Mouse (Mus musculus) liver, embryonic 15.5 days (tissue): ENCODE results near the gene S100pbp. TPM values are rescaled to one million over a fixed set of nuclear protein-coding genes. Genes with fewer than 3 reads are reported as not detected.

ENCODE experiments used
- ATAC-seq: fragments of 200-750 bp; cut with Nextera tagmentation; 2 replicates; pipeline ENCODE4 v1.8.0; 2017; ENCODE audit warnings: moderate number of reproducible peaks, mild to moderate bottlenecking, moderate library complexity; ENCODE audit not compliant: insufficient read depth
- H3K27ac ChIP-seq: fragments of 300-500 bp; sonication (generic); replicated peaks from 2 replicates; pipeline ENCODE4 v1.5.1; 2015; ENCODE audit warnings: mild to moderate bottlenecking, inconsistent platforms
- H3K27me3 ChIP-seq: fragments of 300-500 bp; sonication (generic); 2 replicates; pipeline ENCODE4 v1.6.1; 2015; ENCODE audit warnings: mild to moderate bottlenecking, inconsistent platforms
- H3K36me3 ChIP-seq: fragments of 300-500 bp; sonication (generic); replicated peaks from 2 replicates; pipeline ENCODE4 v1.6.1; 2015; ENCODE audit warnings: moderate library complexity, mild to moderate bottlenecking, inconsistent platforms
- H3K4me1 ChIP-seq: fragments of 300-500 bp; sonication (generic); replicated peaks from 2 replicates; pipeline ENCODE4 v1.6.1; 2015; ENCODE audit warnings: inconsistent platforms
- H3K4me2 ChIP-seq: fragments of 300-500 bp; sonication (generic); 2 replicates; pipeline ENCODE4 v1.6.1; 2015; ENCODE audit warnings: moderate library complexity, mild to moderate bottlenecking, inconsistent platforms
- H3K4me3 ChIP-seq: fragments of 300-500 bp; sonication (generic); replicated peaks from 2 replicates; pipeline ENCODE4 v1.5.1; 2015; ENCODE audit warnings: mild to moderate bottlenecking, inconsistent platforms
- H3K9ac ChIP-seq: fragments of 300-500 bp; sonication (generic); 2 replicates; pipeline ENCODE4 v1.6.1; 2015; ENCODE audit warnings: moderate library complexity, mild to moderate bottlenecking, inconsistent platforms
- H3K9me3 ChIP-seq: fragments of 300-500 bp; sonication (generic); replicated peaks from 2 replicates; pipeline ENCODE4 v1.6.1; 2016; ENCODE audit warnings: inconsistent platforms
- WGBS: fragments of 180-500 bp; shearing (Covaris S2); methylation state at CpG from one replicate; pipeline ENCODE4 v1.1.7; 2015; ENCODE audit warnings: mixed read lengths; ENCODE audit not compliant: insufficient replicate concordance; 5-methylcytosine and 5-hydroxymethylcytosine counted together
- polyA plus RNA-seq: library from polyadenylated mRNA; unstranded; fragments of >200 nt; fragmentation: Nextera tagmentation; extraction: Ambion mirVana; gene quantifications from 2 replicates; pipeline ENCODE4 v1.2.1, GENCODE M21; 2015

Gene S100pbp
- polyA plus RNA-seq, 1 experiment from 2014 or later: 6.0 TPM

GRCm38 (mm10) chr4:129146392-129146791, 43.1 kb downstream of the S100pbp start:
- peaks cover 21% of the 10 kb centered on the region for H3K36me3 ChIP-seq
- no peak for ATAC-seq
- peaks cover 19% of the 10 kb centered on the region for H3K4me1 ChIP-seq
- H3K27me3 ChIP-seq: no peaks in the 10 kb centered on the region
- no peak overlapping the region for H3K27ac ChIP-seq
- no peak overlapping the region for H3K4me2 ChIP-seq
- no peak overlapping the region for H3K9ac ChIP-seq
- no peak overlapping the region for H3K4me3 ChIP-seq
- WGBS: 33% methylated on average over 2 of the region's 2 CpGs
- H3K9me3 ChIP-seq: no peaks in the 10 kb centered on the region

GRCm38 (mm10) chr4:129145943-129146342, 43.6 kb downstream of the S100pbp start:
- H3K4me3 ChIP-seq: no peak overlapping the region
- no peak overlapping the region for H3K9ac ChIP-seq
- 69% methylated on average over 4 of the region's 4 CpGs for WGBS
- no peaks in the 10 kb centered on the region for H3K27me3 ChIP-seq
- H3K27ac ChIP-seq: no peak overlapping the region
- ATAC-seq: no peak
- peaks cover 24% of the 10 kb centered on the region for H3K4me1 ChIP-seq
- peaks cover 16% of the 10 kb centered on the region for H3K36me3 ChIP-seq
- no peaks in the 10 kb centered on the region for H3K9me3 ChIP-seq
- no peak overlapping the region for H3K4me2 ChIP-seq

- Histone ChIP-seq H3K4me2 (no peak overlapping the region), H3K27me3 (no peaks in the 10 kb centered on the region), H3K4me1 (peaks cover 29% of the 10 kb centered on the region), H3K27ac (no peak overlapping the region), H3K9ac (no peak overlapping the region), H3K36me3 (peaks cover 11% of the 10 kb centered on the region; the same call in 1 of the 2 replicates), H3K4me3 (no peak overlapping the region), H3K9me3 (no peaks in the 10 kb centered on the region)
- ATAC-seq: no peak
- 43% methylated on average over 4 of the region's 4 CpGs for WGBS
Measured at GRCm38 (mm10) chr4:129145411-129145810, 44.1 kb downstream of the S100pbp start.

- Histone ChIP-seq H3K27ac (no peak overlapping the region), H3K27me3 (no peaks in the 10 kb centered on the region), H3K36me3 (peaks cover 6% of the 10 kb centered on the region; the same call in 1 of the 2 replicates), H3K4me2 (no peak overlapping the region), H3K4me3 (no peak overlapping the region), H3K9me3 (no peaks in the 10 kb centered on the region), H3K4me1 (peaks cover 36% of the 10 kb centered on the region), H3K9ac (no peak overlapping the region)
- WGBS: 70% methylated on average over 16 of the region's 16 CpGs
- no peak for ATAC-seq
Measured at GRCm38 (mm10) chr4:129144401-129145367, 44.8 kb downstream of the S100pbp start.

GRCm38 (mm10) chr4:129143509-129143908, 46.0 kb downstream of the S100pbp start:
- Histone ChIP-seq H3K9me3 (no peaks in the 10 kb centered on the region), H3K9ac (no peak overlapping the region), H3K36me3 (0 out of 2 replicates have a peak, but pooled peaks cover 1% of the 10 kb centered on the region), H3K4me1 (peaks cover 48% of the 10 kb centered on the region), H3K4me2 (no peak overlapping the region), H3K27ac (no peak overlapping the region), H3K4me3 (no peak overlapping the region), H3K27me3 (peaks cover 8% of the 10 kb centered on the region)
- ATAC-seq: no peak
- WGBS: 51% methylated on average over 5 of the region's 5 CpGs

GRCm38 (mm10) chr4:129142439-129143045, 47.0 kb downstream of the S100pbp start:
- no peak overlapping the region for H3K4me2 ChIP-seq
- 61% methylated on average over 11 of the region's 11 CpGs for WGBS
- peaks cover 17% of the 10 kb centered on the region for H3K27me3 ChIP-seq
- no peak for ATAC-seq
- H3K9me3 ChIP-seq: no peaks in the 10 kb centered on the region
- H3K36me3 ChIP-seq: no peaks in the 10 kb centered on the region
- H3K9ac ChIP-seq: no peak overlapping the region
- H3K27ac ChIP-seq: peak overlapping the region; percentile 83; the same call in 1 of the 2 replicates
- H3K4me1 ChIP-seq: peaks cover 56% of the 10 kb centered on the region
- no peak overlapping the region for H3K4me3 ChIP-seq

- Histone ChIP-seq H3K4me1 (peaks cover 63% of the 10 kb centered on the region), H3K9me3 (no peaks in the 10 kb centered on the region), H3K9ac (peak overlapping the region; percentile 19; the same call in 1 of the 2 replicates), H3K27ac (peak overlapping the region; percentile 83), H3K4me3 (no peak overlapping the region), H3K27me3 (peaks cover 25% of the 10 kb centered on the region), H3K4me2 (peak overlapping the region; percentile 62), H3K36me3 (no peaks in the 10 kb centered on the region)
- peak; percentile 9; the same call in 1 of the 2 replicates for ATAC-seq
- WGBS: 50% methylated on average over 17 of the region's 17 CpGs
Measured at GRCm38 (mm10) chr4:129141560-129142438, 47.7 kb downstream of the S100pbp start.

GRCm38 (mm10) chr4:129140808-129141207, 48.7 kb downstream of the S100pbp start:
- Histone ChIP-seq H3K4me1 (peaks cover 68% of the 10 kb centered on the region), H3K27ac (peak overlapping the region; percentile 83), H3K4me3 (no peak overlapping the region), H3K36me3 (no peaks in the 10 kb centered on the region), H3K4me2 (peak overlapping the region; percentile 62), H3K27me3 (peaks cover 35% of the 10 kb centered on the region), H3K9me3 (no peaks in the 10 kb centered on the region), H3K9ac (0 out of 2 replicates have a peak overlapping the region, but pooled peaks have one; percentile 19)
- 22% methylated on average over 4 of the region's 4 CpGs for WGBS
- ATAC-seq: peak; percentile 23; the same call in 1 of the 2 replicates

- peak; percentile 92 for ATAC-seq
- peak overlapping the region; percentile 27 for H3K4me3 ChIP-seq
- H3K9me3 ChIP-seq: no peaks in the 10 kb centered on the region
- peak overlapping the region; percentile 39; the same call in 1 of the 2 replicates for H3K9ac ChIP-seq
- 15% methylated on average over 5 of the region's 5 CpGs for WGBS
- H3K4me1 ChIP-seq: peaks cover 68% of the 10 kb centered on the region
- H3K36me3 ChIP-seq: no peaks in the 10 kb centered on the region
- H3K27ac ChIP-seq: peak overlapping the region; percentile 83
- H3K4me2 ChIP-seq: peak overlapping the region; percentile 62
- H3K27me3 ChIP-seq: peaks cover 46% of the 10 kb centered on the region
Measured at GRCm38 (mm10) chr4:129139642-129140041, 49.9 kb downstream of the S100pbp start.

GRCm38 (mm10) chr4:129137392-129138321, 51.9 kb downstream of the S100pbp start:
- Histone ChIP-seq H3K9ac (no peak overlapping the region), H3K4me1 (peaks cover 66% of the 10 kb centered on the region), H3K27me3 (peaks cover 66% of the 10 kb centered on the region), H3K4me3 (peak overlapping the region; percentile 52), H3K36me3 (no peaks in the 10 kb centered on the region), H3K27ac (no peak overlapping the region), H3K4me2 (peak overlapping the region; percentile 75), H3K9me3 (no peaks in the 10 kb centered on the region)
- no peak for ATAC-seq
- WGBS: 37% methylated on average over 14 of the region's 14 CpGs
